Mouse (Mus musculus): ENCODE results near the gene Olfr469. TPM values are rescaled to one million over a fixed set of nuclear protein-coding genes. Genes with fewer than 3 reads are reported as not detected.
"Not testable (repeated sequence)": the region's sequence is repeated elsewhere in the genome, so short reads cannot be mapped to it uniquely, and the experiment has no call there.

Gene Olfr469
- polyA plus RNA-seq (2011; ENCODE audit: insufficient read depth, insufficient read length, low read depth, missing spikeins) = not detected in 2 replicates

GRCm38 (mm10) chr7:107825441-107825840 is at the start of gene Olfr469:
Olfr469 (minus strand) TSS chr7:107825541.
- not testable (repeated sequence) for H3K4me1 ChIP-seq (ENCODE audit: control insufficient read depth, insufficient read depth, low read length); H3K27me3 ChIP-seq (ENCODE audit: control insufficient read depth, insufficient read depth, low read length, poor library complexity, severe bottlenecking); H3K27ac ChIP-seq (ENCODE audit: insufficient read depth, low read length); H3K4me3 ChIP-seq (ENCODE audit: low read depth, low read length); H3K36me3 ChIP-seq (ENCODE audit: control insufficient read depth, insufficient read depth, low read length, poor library complexity, severe bottlenecking); H3K9ac ChIP-seq (ENCODE audit: low read depth, poor library complexity, severe bottlenecking); H3K9me3 ChIP-seq (replicated peaks; ENCODE audit: control insufficient read depth, insufficient read depth, low read length, poor library complexity, severe bottlenecking)

DNA sequence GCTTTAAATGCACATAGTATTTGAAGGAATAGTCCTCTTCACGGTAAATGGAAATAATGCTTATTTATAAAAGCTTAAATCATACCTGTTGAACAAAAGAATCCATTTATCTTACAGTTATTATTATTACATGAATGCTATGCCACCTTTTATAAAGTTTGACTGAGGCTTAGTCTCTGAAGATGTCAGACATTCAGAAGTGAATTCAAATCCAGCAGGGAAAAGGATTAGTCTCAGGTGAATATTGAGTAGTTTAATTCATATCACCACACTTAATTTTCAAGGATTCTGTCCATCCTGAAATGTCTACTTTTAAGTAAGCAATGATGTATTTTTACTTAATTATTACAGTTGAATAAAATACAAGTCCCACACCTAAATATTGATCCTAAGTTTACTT is 22.0 kb upstream of the Olfr469 start, which contains the start of gene Olfr470:
Olfr470 (minus strand) TSS at position 101 of the 400 bp plus-strand sequence.
- not testable (repeated sequence) for H3K4me3 ChIP-seq (ENCODE audit: low read depth, low read length); H3K27me3 ChIP-seq (ENCODE audit: control insufficient read depth, insufficient read depth, low read length, poor library complexity, severe bottlenecking); H3K9me3 ChIP-seq (replicated peaks; ENCODE audit: control insufficient read depth, insufficient read depth, low read length, poor library complexity, severe bottlenecking); H3K4me1 ChIP-seq (ENCODE audit: control insufficient read depth, insufficient read depth, low read length); H3K36me3 ChIP-seq (ENCODE audit: control insufficient read depth, insufficient read depth, low read length, poor library complexity, severe bottlenecking); H3K27ac ChIP-seq (ENCODE audit: insufficient read depth, low read length); H3K9ac ChIP-seq (ENCODE audit: low read depth, poor library complexity, severe bottlenecking)

DNA sequence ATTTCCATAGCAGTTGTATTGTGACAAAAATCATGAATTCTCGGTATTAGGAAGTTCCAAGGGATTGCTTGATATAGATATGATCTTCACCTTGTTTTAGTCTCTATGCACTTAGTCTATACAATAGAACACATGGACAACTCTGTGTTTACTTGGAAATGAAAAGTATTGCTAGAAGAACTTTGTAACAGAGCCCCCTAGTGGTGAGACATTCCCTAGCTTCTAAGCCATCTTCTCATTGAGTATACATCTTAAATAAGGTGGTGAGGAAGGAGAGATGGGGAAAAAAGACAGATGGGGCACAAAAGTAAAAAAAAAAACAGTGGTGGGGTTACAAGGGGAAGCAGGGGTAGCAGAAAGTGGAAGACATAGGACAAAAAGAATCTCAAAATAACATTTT is 16.4 kb upstream of the Olfr469 start:
- Histone ChIP-seq H3K27ac (ENCODE audit: insufficient read depth, low read length) (no peak overlapping the region), H3K9me3 (replicated peaks; ENCODE audit: control insufficient read depth, insufficient read depth, low read length, poor library complexity, severe bottlenecking) (no peaks in the 10 kb centered on the region)
- no peak for TF ChIP-seq CTCF (IDR thresholded peaks at IDR 0.05; ENCODE audit: low read depth, low read length)
- no peak for TF ChIP-seq EP300 (IDR thresholded peaks at IDR 0.05; ENCODE audit: insufficient read depth, low read depth, low read length)

GRCm38 (mm10) chr7:107823867-107824266 is 1.5 kb downstream of the Olfr469 start:
- H3K27me3 ChIP-seq (ENCODE audit: control insufficient read depth, insufficient read depth, low read length, poor library complexity, severe bottlenecking); H3K4me3 ChIP-seq (ENCODE audit: low read depth, low read length); H3K36me3 ChIP-seq (ENCODE audit: control insufficient read depth, insufficient read depth, low read length, poor library complexity, severe bottlenecking); H3K9me3 ChIP-seq (replicated peaks; ENCODE audit: control insufficient read depth, insufficient read depth, low read length, poor library complexity, severe bottlenecking); H3K9ac ChIP-seq (ENCODE audit: low read depth, poor library complexity, severe bottlenecking); H3K4me1 ChIP-seq (ENCODE audit: control insufficient read depth, insufficient read depth, low read length); H3K27ac ChIP-seq (ENCODE audit: insufficient read depth, low read length): not testable (repeated sequence)

More for the DNA sequence above, 16.4 kb upstream of the Olfr469 start:
- H3K36me3 ChIP-seq (ENCODE audit: control insufficient read depth, insufficient read depth, low read length, poor library complexity, severe bottlenecking) = no peaks in the 10 kb centered on the region
- H3K27me3 ChIP-seq (ENCODE audit: control insufficient read depth, insufficient read depth, low read length, poor library complexity, severe bottlenecking) = no peaks in the 10 kb centered on the region
- H3K4me1 ChIP-seq (ENCODE audit: control insufficient read depth, insufficient read depth, low read length) = no peaks in the 10 kb centered on the region
- no peak overlapping the region for H3K9ac ChIP-seq (ENCODE audit: low read depth, poor library complexity, severe bottlenecking)
- no peak overlapping the region for H3K4me3 ChIP-seq (ENCODE audit: low read depth, low read length)

DNA sequence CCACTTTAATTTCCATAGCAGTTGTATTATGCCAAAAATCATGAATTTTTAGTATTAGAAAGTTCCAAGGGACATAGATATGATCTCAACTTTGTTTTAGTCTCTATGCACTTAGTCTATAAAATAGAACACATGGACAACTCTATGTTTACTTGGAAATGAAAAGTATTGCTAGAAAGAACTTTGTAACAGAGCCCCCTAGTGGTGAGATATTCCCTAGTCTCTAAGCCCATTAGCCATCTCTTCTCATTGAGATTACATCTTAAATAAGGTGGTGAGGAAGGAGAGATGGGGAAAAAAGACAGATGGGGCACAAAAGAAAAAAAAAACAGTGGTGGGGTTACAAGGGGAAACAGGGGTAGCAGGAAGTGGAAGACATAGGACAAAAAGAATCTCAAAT is 5.9 kb downstream of the Olfr469 start:
- Histone ChIP-seq H3K27me3 (ENCODE audit: control insufficient read depth, insufficient read depth, low read length, poor library complexity, severe bottlenecking) (no peaks in the 10 kb centered on the region), H3K27ac (ENCODE audit: insufficient read depth, low read length) (no peak overlapping the region), H3K4me3 (ENCODE audit: low read depth, low read length) (no peak overlapping the region), H3K9ac (ENCODE audit: low read depth, poor library complexity, severe bottlenecking) (no peak overlapping the region), H3K36me3 (ENCODE audit: control insufficient read depth, insufficient read depth, low read length, poor library complexity, severe bottlenecking) (no peaks in the 10 kb centered on the region), H3K9me3 (replicated peaks; ENCODE audit: control insufficient read depth, insufficient read depth, low read length, poor library complexity, severe bottlenecking) (no peaks in the 10 kb centered on the region), H3K4me1 (ENCODE audit: control insufficient read depth, insufficient read depth, low read length) (no peaks in the 10 kb centered on the region)
- TF ChIP-seq CTCF (IDR thresholded peaks at IDR 0.05; ENCODE audit: low read depth, low read length) = no peak
- no peak for TF ChIP-seq POLR2A (IDR thresholded peaks at IDR 0.05; ENCODE audit: insufficient read depth, low read length)
- TF ChIP-seq EP300 (IDR thresholded peaks at IDR 0.05; ENCODE audit: insufficient read depth, low read depth, low read length) = no peak

GRCm38 (mm10) chr7:107811963-107812362 is 13.4 kb downstream of the Olfr469 start, which contains the start of gene Olfr467:
Olfr467 (plus strand) TSS chr7:107812263.
- H3K9ac ChIP-seq (ENCODE audit: low read depth, poor library complexity, severe bottlenecking) = no peak within 1 kb of the TSS
- no peak within 1 kb of the TSS for H3K27ac ChIP-seq (ENCODE audit: insufficient read depth, low read length)
- no peak for TF ChIP-seq CTCF (IDR thresholded peaks at IDR 0.05; ENCODE audit: low read depth, low read length)
- TF ChIP-seq EP300 (IDR thresholded peaks at IDR 0.05; ENCODE audit: insufficient read depth, low read depth, low read length) = no peak
- TF ChIP-seq POLR2A (IDR thresholded peaks at IDR 0.05; ENCODE audit: insufficient read depth, low read length) = no peak

DNA sequence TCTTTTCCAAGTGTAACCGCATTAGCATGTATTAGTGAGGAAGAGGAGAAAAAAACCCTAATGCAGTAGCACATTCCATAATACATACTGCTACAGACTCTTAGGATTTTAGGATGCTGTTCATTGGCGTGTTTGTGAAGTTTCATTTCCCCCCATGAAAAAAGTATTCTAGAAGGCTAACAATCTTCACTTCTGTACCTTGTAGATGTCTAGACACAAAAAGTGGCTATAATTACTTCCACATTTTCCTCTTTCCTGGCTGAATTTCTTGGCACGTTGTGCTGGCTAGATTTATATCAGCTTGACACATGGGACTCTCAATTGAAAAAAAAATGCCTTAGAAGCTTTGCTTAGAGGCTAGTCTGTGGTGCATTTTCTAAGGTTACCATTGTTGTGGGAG is 23.2 kb downstream of the Olfr469 start:
- H3K9me3 ChIP-seq (replicated peaks; ENCODE audit: control insufficient read depth, insufficient read depth, low read length, poor library complexity, severe bottlenecking) = no peaks in the 10 kb centered on the region
- H3K4me1 ChIP-seq (ENCODE audit: control insufficient read depth, insufficient read depth, low read length) = no peaks in the 10 kb centered on the region
- no peak overlapping the region for H3K4me3 ChIP-seq (ENCODE audit: low read depth, low read length)
- no peak overlapping the region for H3K9ac ChIP-seq (ENCODE audit: low read depth, poor library complexity, severe bottlenecking)
- H3K27me3 ChIP-seq (ENCODE audit: control insufficient read depth, insufficient read depth, low read length, poor library complexity, severe bottlenecking) = no peaks in the 10 kb centered on the region
- no peaks in the 10 kb centered on the region for H3K36me3 ChIP-seq (ENCODE audit: control insufficient read depth, insufficient read depth, low read length, poor library complexity, severe bottlenecking)
- no peak overlapping the region for H3K27ac ChIP-seq (ENCODE audit: insufficient read depth, low read length)
- TF ChIP-seq CTCF (IDR thresholded peaks at IDR 0.05; ENCODE audit: low read depth, low read length) (no peak), POLR2A (IDR thresholded peaks at IDR 0.05; ENCODE audit: insufficient read depth, low read length) (no peak), EP300 (IDR thresholded peaks at IDR 0.05; ENCODE audit: insufficient read depth, low read depth, low read length) (no peak)

More at GRCm38 (mm10) chr7:107811963-107812362, 13.4 kb downstream of the Olfr469 start, which contains the start of gene Olfr467:
- H3K9me3 ChIP-seq (replicated peaks; ENCODE audit: control insufficient read depth, insufficient read depth, low read length, poor library complexity, severe bottlenecking) = no peaks in the 10 kb centered on the region
- H3K4me3 ChIP-seq (ENCODE audit: low read depth, low read length) = no peak within 1 kb of the TSS
- no peaks in the 10 kb centered on the region for H3K4me1 ChIP-seq (ENCODE audit: control insufficient read depth, insufficient read depth, low read length)
- H3K36me3 ChIP-seq (ENCODE audit: control insufficient read depth, insufficient read depth, low read length, poor library complexity, severe bottlenecking) = no peaks in the 10 kb centered on the region
- no peaks in the 10 kb centered on the region for H3K27me3 ChIP-seq (ENCODE audit: control insufficient read depth, insufficient read depth, low read length, poor library complexity, severe bottlenecking)

Measured in ES-Bruce4 (cell line).